Mouse (Mus musculus) MEL (cell line): Measurements from ENCODE around the gene Slc16a13.

ENCODE experiments used
- CHD2 ChIP-seq: IDR thresholded peaks from 2 replicates; pipeline ENCODE4 v1.6.1; 2011; ENCODE audit warnings: low read length, improper control_type of control experiment
- CTCF ChIP-seq, 3 experiments: IDR thresholded peaks in 2 of 3; conservative IDR thresholded peaks in 1 of 3; 2 replicates each; pipeline ENCODE4 v1.5.1; 2011 to 2012; ENCODE audit warnings: low read length in 3 of 3, low read depth in 2 of 3, mild to moderate bottlenecking in 2 of 3, improper control_type of control experiment in 1 of 3, inconsistent platforms in 1 of 3, mixed read lengths in 1 of 3, moderate library complexity in 1 of 3; ENCODE audit not compliant: control insufficient read depth in 1 of 3, insufficient read depth in 1 of 3, poor library complexity in 1 of 3, severe bottlenecking in 1 of 3
- MAX ChIP-seq: IDR thresholded peaks from 2 replicates; pipeline ENCODE4 v1.6.1; 2011; ENCODE audit warnings: low read length, improper control_type of control experiment
- NELFE ChIP-seq: IDR thresholded peaks from 2 replicates; pipeline ENCODE4 v1.6.1; 2011; ENCODE audit warnings: low read depth, low read length, improper control_type of control experiment
- POLR2A ChIP-seq, 2 experiments: IDR thresholded peaks; 2 replicates each; pipeline ENCODE4 v1.6.1; 2011 to 2012; ENCODE audit warnings: low read length in 2 of 2, mild to moderate bottlenecking in 2 of 2, control low read depth in 1 of 2, improper control_type of control experiment in 1 of 2, low read depth in 1 of 2, moderate library complexity in 1 of 2; ENCODE audit not compliant: control insufficient read depth in 1 of 2, insufficient read depth in 1 of 2, poor library complexity in 1 of 2
- POLR2AphosphoS2 ChIP-seq: IDR thresholded peaks from 2 replicates; pipeline ENCODE4 v1.6.1; 2011; ENCODE audit warnings: low read length, improper control_type of control experiment
- TCF12 ChIP-seq: IDR thresholded peaks from 2 replicates; pipeline ENCODE4 v1.6.1; 2014; ENCODE audit warnings: low read depth, mild to moderate bottlenecking, inconsistent platforms, low read length, improper control_type of control experiment, moderate library complexity
- USF1 ChIP-seq: IDR thresholded peaks from 2 replicates; pipeline ENCODE4 v1.6.1; 2014; ENCODE audit warnings: low read depth, mild to moderate bottlenecking, inconsistent platforms, low read length, improper control_type of control experiment, moderate library complexity

- no peak for TF ChIP-seq POLR2A (IDR thresholded peaks at IDR 0.05; ENCODE audit: control insufficient read depth in 1 of 2, insufficient read depth in 1 of 2, low read depth in 1 of 2, low read length in 2 of 2, poor library complexity in 1 of 2)
- TF ChIP-seq CTCF (IDR thresholded peaks at IDR 0.05 in 2 of 3, conservative IDR thresholded peaks at IDR 0.05 in 1 of 3; ENCODE audit: control insufficient read depth in 1 of 3, insufficient read depth in 1 of 3, low read depth in 2 of 3, low read length in 3 of 3, poor library complexity in 1 of 3, severe bottlenecking in 1 of 3) = no peak
- no peak for TF ChIP-seq CHD2
- TF ChIP-seq POLR2AphosphoS2 = no peak
- no peak for TF ChIP-seq MAX
- no peak for TF ChIP-seq NELFE
- no peak for TF ChIP-seq TCF12
- TF ChIP-seq USF1 = no peak
These were observed 38.2 kb upstream of the Slc16a13 start for GRCm38 (mm10) chr11:70259035-70259434.
